Mouse (Mus musculus) embryonic facial prominence, embryonic 13.5 days (tissue): ENCODE measurements around the gene Ppfia4. TPM values are rescaled to one million over a fixed set of nuclear protein-coding genes. Genes with fewer than 3 reads are reported as not detected.
"Not testable (repeated sequence)": the region's sequence is repeated elsewhere in the genome, so short reads cannot be mapped to it uniquely, and the experiment has no call there.

Experiments
- ATAC-seq: fragments of 200-750 bp; cut with Nextera tagmentation; 2 replicates; pipeline ENCODE4 v1.8.0; 2017; ENCODE audit warnings: low read depth; ENCODE audit not compliant: insufficient number of reproducible peaks, insufficient read depth, low FRiP score, low TSS enrichment
- H3K27ac ChIP-seq: fragments of 300-500 bp; sonication (generic); 2 replicates; pipeline ENCODE4 v1.5.1; 2015; ENCODE audit warnings: moderate library complexity, mild to moderate bottlenecking, inconsistent platforms
- H3K27me3 ChIP-seq: fragments of 300-500 bp; sonication (generic); 2 replicates; pipeline ENCODE4 v1.6.1; 2015; ENCODE audit warnings: mild to moderate bottlenecking, inconsistent platforms
- H3K36me3 ChIP-seq: fragments of 300-500 bp; sonication (generic); 2 replicates; pipeline ENCODE4 v1.6.1; 2015; ENCODE audit warnings: mild to moderate bottlenecking, inconsistent platforms
- H3K4me1 ChIP-seq: fragments of 300-500 bp; sonication (generic); 2 replicates; pipeline ENCODE4 v1.6.1; 2015; ENCODE audit warnings: inconsistent platforms
- H3K4me2 ChIP-seq: fragments of 300-500 bp; sonication (generic); 2 replicates; pipeline ENCODE4 v1.6.1; 2015; ENCODE audit warnings: moderate library complexity, mild to moderate bottlenecking, inconsistent platforms
- H3K4me3 ChIP-seq: fragments of 300-500 bp; sonication (generic); 2 replicates; pipeline ENCODE4 v1.5.1; 2015; ENCODE audit warnings: mild to moderate bottlenecking, inconsistent platforms
- H3K9ac ChIP-seq: fragments of 300-500 bp; sonication (generic); 2 replicates; pipeline ENCODE4 v1.6.1; 2015; ENCODE audit warnings: mild to moderate bottlenecking, inconsistent platforms
- H3K9me3 ChIP-seq: fragments of 300-500 bp; sonication (generic); 2 replicates; pipeline ENCODE4 v1.6.1; 2016; ENCODE audit warnings: inconsistent platforms
- WGBS: fragments of 180-500 bp; shearing (Covaris S2); methylation state at CpG from one replicate; pipeline ENCODE4 v1.1.7; 2015; ENCODE audit warnings: mixed read lengths; 5-methylcytosine and 5-hydroxymethylcytosine counted together
- polyA plus RNA-seq: library from polyadenylated mRNA; unstranded; fragments of >200 nt; fragmentation: Nextera tagmentation; extraction: Ambion mirVana; gene quantifications from 2 replicates; pipeline ENCODE4 v1.2.1, GENCODE M21; 2015

Gene Ppfia4
- polyA plus RNA-seq, 1 experiment from 2014 or later: 5.0 TPM

DNA sequence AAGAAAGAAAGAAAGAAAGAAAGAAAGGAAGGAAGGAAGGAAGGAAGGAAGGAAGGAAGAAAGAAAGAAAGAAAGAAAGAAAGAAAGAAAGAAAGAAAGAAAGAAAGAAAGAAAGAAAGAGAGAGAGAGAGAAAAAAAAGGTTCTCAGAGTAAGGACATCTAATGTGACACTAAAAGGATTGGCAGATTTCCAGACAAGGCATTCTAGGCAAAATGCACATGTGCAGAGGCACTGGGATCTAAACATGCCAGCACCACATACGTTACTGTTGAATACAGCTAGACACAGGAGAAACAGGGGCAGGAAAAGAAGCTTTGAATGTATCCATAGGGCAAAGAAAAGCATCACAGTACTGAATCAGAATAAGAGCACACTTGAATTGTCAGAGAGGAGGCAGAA, 83.0 kb downstream of the Ppfia4 start:
- not testable (repeated sequence) for H3K4me1 ChIP-seq, ATAC-seq
- 57% methylated on average over 1 of the region's 1 CpGs for WGBS

More for the DNA sequence above, 83.0 kb downstream of the Ppfia4 start:
- H3K4me2 ChIP-seq, H3K9ac ChIP-seq, H3K27me3 ChIP-seq, H3K36me3 ChIP-seq, H3K4me3 ChIP-seq, H3K27ac ChIP-seq, H3K9me3 ChIP-seq: not testable (repeated sequence)

Other genes starting within 250 kb of the Ppfia4 start
- not detected in 2 replicates for gene Chit1, start 221.7 kb downstream of the Ppfia4 start, polyA plus RNA-seq
- 4.0 and 4.5 TPM in 2 replicates for gene Chil1, start 150.8 kb downstream of the Ppfia4 start, polyA plus RNA-seq
- 6.0 and 9.9 TPM in 2 replicates for gene Mybph, start 139.5 kb downstream of the Ppfia4 start, polyA plus RNA-seq
- gene Adora1, start 97.5 kb downstream of the Ppfia4 start, polyA plus RNA-seq: 1.4 and 1.5 TPM in 2 replicates
- 20.4 and 29.0 TPM in 2 replicates for gene Myog, start 42.9 kb downstream of the Ppfia4 start, polyA plus RNA-seq
- gene Tmem183a, start 29.1 kb upstream of the Ppfia4 start, polyA plus RNA-seq: 84.1 and 89.7 TPM in 2 replicates
- gene 4933406M09Rik, start 53.0 kb upstream of the Ppfia4 start, polyA plus RNA-seq: not detected in 2 replicates
- gene Cyb5r1, start 72.6 kb upstream of the Ppfia4 start, polyA plus RNA-seq: 34.9 and 37.4 TPM in 2 replicates
- 81.6 and 87.4 TPM in 2 replicates for gene Adipor1, start 82.5 kb upstream of the Ppfia4 start, polyA plus RNA-seq
- gene Klhl12, start 122.6 kb upstream of the Ppfia4 start, polyA plus RNA-seq: 31.7 and 33.1 TPM in 2 replicates
- gene Rabif, start 161.7 kb upstream of the Ppfia4 start, polyA plus RNA-seq: 41.1 and 41.6 TPM in 2 replicates
- gene Mgat4e, start 216.8 kb upstream of the Ppfia4 start, polyA plus RNA-seq: not detected in 2 replicates
- gene Kdm5b, start 227.2 kb upstream of the Ppfia4 start, polyA plus RNA-seq: 88.9 and 93.9 TPM in 2 replicates